Mouse (Mus musculus): ENCODE data around the gene Fbxo6.

GRCm38 (mm10) chr4:148166986-148167385 is 15.0 kb upstream of the Fbxo6 start:
- no peak for TF ChIP-seq POLR2A (IDR thresholded peaks at IDR 0.05; ENCODE audit: insufficient read depth, low read depth, low read length)
- TF ChIP-seq CTCF (IDR thresholded peaks at IDR 0.05; ENCODE audit: insufficient read depth, low read depth, low read length), result peak; percentile 31; the same call in 1 of the 2 replicates

All from olfactory bulb, adult 2 months (tissue).